ENCODE assay signal across 14 mouse cellular contexts in genomic region chrX:52929779-52930178, GRCm38 (mm10).
"Had no signal": no experiment of that assay in that cellular context is flagged by ENCODE, and none has a peak within 500 bp of the region (broad histone marks: within the 10 kb centered on the region; RNA-seq: fewer than 3 reads in every experiment).

No protein-coding gene starts in this region.

- H3K4me3 ChIP-seq: midbrain, embryonic 10.5 days; midbrain, embryonic 12.5 days; myocyte; neural tube, embryonic 12.5 days had no signal

- H3K27me3 ChIP-seq: midbrain, embryonic 12.5 days; neural tube, embryonic 12.5 days had no signal

- DNase-seq: lung, adult 18-20 months; lung, embryonic 14.5 days; lung, postnatal 10 days; lung, postnatal 4 days; midbrain, embryonic 14.5 days; right cerebral cortex, postnatal 25 days; thymus, adult 18-20 months; thymus, postnatal 14 days; thymus, postnatal 36 days had no signal

- H3K27ac ChIP-seq: liver, embryonic 14.5 days; midbrain, embryonic 10.5 days; midbrain, embryonic 12.5 days; neural tube, embryonic 12.5 days had no signal

- H3K36me3 ChIP-seq: midbrain, embryonic 12.5 days; neural tube, embryonic 12.5 days had no signal

- H3K4me1 ChIP-seq: midbrain, embryonic 10.5 days; midbrain, embryonic 12.5 days; neural tube, embryonic 12.5 days had no signal

- H3K9me3 ChIP-seq: midbrain, embryonic 10.5 days; midbrain, embryonic 12.5 days; neural tube, embryonic 12.5 days had no signal
